Mouse (Mus musculus) intestine, postnatal 0 days (tissue): ENCODE measurements around the gene Zfp704. TPM values are rescaled to one million over a fixed set of nuclear protein-coding genes. Genes with fewer than 3 reads are reported as not detected.
"Not testable (repeated sequence)": the region's sequence is repeated elsewhere in the genome, so short reads cannot be mapped to it uniquely, and the experiment has no call there.

Experiments
- ATAC-seq: fragments of 200-750 bp; cut with Nextera tagmentation; 2 replicates; pipeline ENCODE4 v1.8.0; 2017; ENCODE audit warnings: mild to moderate bottlenecking, moderate TSS enrichment, moderate library complexity
- H3K27ac ChIP-seq: fragments of 300-500 bp; sonication (generic); 2 replicates; pipeline ENCODE4 v1.5.1; 2014; ENCODE audit warnings: mild to moderate bottlenecking, low read depth, low read length, moderate library complexity
- H3K27me3 ChIP-seq: fragments of 300-500 bp; sonication (generic); replicated peaks from 2 replicates; pipeline ENCODE4 v1.6.1; 2014; ENCODE audit warnings: low read length, mixed read lengths; ENCODE audit not compliant: control insufficient read depth, insufficient read depth
- H3K36me3 ChIP-seq: fragments of 300-500 bp; sonication (generic); 2 replicates; pipeline ENCODE4 v1.6.1; 2014; ENCODE audit warnings: mild to moderate bottlenecking, moderate library complexity; ENCODE audit not compliant: control insufficient read depth, insufficient read depth
- H3K4me1 ChIP-seq: fragments of 300-500 bp; sonication (generic); replicated peaks from 2 replicates; pipeline ENCODE4 v1.6.1; 2014; ENCODE audit warnings: antibody characterized with exemption, low read length, mixed read lengths; ENCODE audit not compliant: control insufficient read depth, insufficient read depth
- H3K4me2 ChIP-seq: fragments of 300-500 bp; sonication (generic); replicated peaks from 2 replicates; pipeline ENCODE4 v1.6.1; 2014; ENCODE audit warnings: low read depth, mild to moderate bottlenecking, moderate library complexity
- H3K4me3 ChIP-seq: fragments of 300-500 bp; sonication (generic); 2 replicates; pipeline ENCODE4 v1.5.1; 2014; ENCODE audit warnings: low read depth, low read length
- H3K9ac ChIP-seq: fragments of 300-500 bp; sonication (generic); 2 replicates; pipeline ENCODE4 v1.6.1; 2014; ENCODE audit warnings: mild to moderate bottlenecking, low read depth, low read length
- H3K9me3 ChIP-seq: fragments of 300-500 bp; sonication (generic); 2 replicates; pipeline ENCODE4 v1.6.1; 2016; ENCODE audit warnings: mixed run types; ENCODE audit not compliant: control insufficient read depth
- CTCF ChIP-seq: sonication (generic); IDR thresholded peaks from 2 replicates; pipeline ENCODE4 v1.5.1; 2016; ENCODE audit warnings: low read depth, mild to moderate bottlenecking, control low read depth, antibody characterized with exemption, moderate library complexity
- WGBS: fragments of 180-500 bp; shearing (Covaris S2); extraction: QIAGEN DNeasy Blood & Tissue Kit; methylation state at CpG from one replicate; pipeline ENCODE4 v1.1.7; 2014; 5-methylcytosine and 5-hydroxymethylcytosine counted together
- polyA plus RNA-seq: library from polyadenylated mRNA; unstranded; fragments of >200 nt; fragmentation: Nextera tagmentation; extraction: Ambion mirVana; gene quantifications from 2 replicates; pipeline ENCODE4 v1.2.1, GENCODE M21; 2015

Gene Zfp704
- polyA plus RNA-seq, 1 experiment from 2014 or later = 2.8 TPM

GRCm38 (mm10) chr3:9576872-9577271, 33.0 kb downstream of the Zfp704 start:
- no peak overlapping the region for H3K4me2 ChIP-seq
- H3K4me3 ChIP-seq = no peak overlapping the region
- H3K4me1 ChIP-seq = peaks cover 9% of the 10 kb centered on the region; the same call in 1 of the 2 replicates
- TF ChIP-seq CTCF = no peak
- no peaks in the 10 kb centered on the region for H3K27me3 ChIP-seq
- 66% methylated on average over 4 of the region's 4 CpGs for WGBS
- ATAC-seq = no peak
- H3K9me3 ChIP-seq = no peaks in the 10 kb centered on the region
- H3K36me3 ChIP-seq = no peaks in the 10 kb centered on the region
- H3K27ac ChIP-seq = no peak overlapping the region
- no peak overlapping the region for H3K9ac ChIP-seq

GRCm38 (mm10) chr3:9574305-9574704, 35.6 kb downstream of the Zfp704 start:
- H3K36me3 ChIP-seq = no peaks in the 10 kb centered on the region
- no peak overlapping the region for H3K4me2 ChIP-seq
- H3K27me3 ChIP-seq = no peaks in the 10 kb centered on the region
- no peak overlapping the region for H3K9ac ChIP-seq
- H3K9me3 ChIP-seq = no peaks in the 10 kb centered on the region
- WGBS = 72% methylated on average over 8 of the region's 8 CpGs
- no peak overlapping the region for H3K4me3 ChIP-seq
- no peak for ATAC-seq
- no peak for TF ChIP-seq CTCF
- no peak overlapping the region for H3K27ac ChIP-seq
- peaks cover 9% of the 10 kb centered on the region; the same call in 1 of the 2 replicates for H3K4me1 ChIP-seq

- H3K9me3 ChIP-seq = no peaks in the 10 kb centered on the region
Measured at GRCm38 (mm10) chr3:9573581-9573980, 36.3 kb downstream of the Zfp704 start.

GRCm38 (mm10) chr3:9572261-9572660, 37.6 kb downstream of the Zfp704 start:
- TF ChIP-seq CTCF = no peak
- Histone ChIP-seq H3K4me1 (peaks cover 9% of the 10 kb centered on the region; the same call in 1 of the 2 replicates), H3K4me3 (no peak overlapping the region), H3K9ac (no peak overlapping the region), H3K4me2 (no peak overlapping the region), H3K36me3 (no peaks in the 10 kb centered on the region), H3K27ac (no peak overlapping the region), H3K27me3 (no peaks in the 10 kb centered on the region), H3K9me3 (no peaks in the 10 kb centered on the region)
- 70% methylated on average over 8 of the region's 8 CpGs for WGBS
- ATAC-seq = no peak

More at GRCm38 (mm10) chr3:9573581-9573980, 36.3 kb downstream of the Zfp704 start:
- peaks cover 9% of the 10 kb centered on the region; the same call in 1 of the 2 replicates for H3K4me1 ChIP-seq
- no peaks in the 10 kb centered on the region for H3K27me3 ChIP-seq
- no peak overlapping the region; the same call in 1 of the 2 replicates for H3K4me2 ChIP-seq
- peak; percentile 97 for ATAC-seq
- H3K9ac ChIP-seq = no peak overlapping the region
- H3K27ac ChIP-seq = no peak overlapping the region
- no peaks in the 10 kb centered on the region for H3K36me3 ChIP-seq
- no peak overlapping the region for H3K4me3 ChIP-seq
- TF ChIP-seq CTCF = no peak
- 4% methylated on average over 6 of the region's 6 CpGs for WGBS

GRCm38 (mm10) chr3:9570782-9571181, 39.1 kb downstream of the Zfp704 start:
- Histone ChIP-seq H3K9ac (no peak overlapping the region), H3K9me3 (no peaks in the 10 kb centered on the region), H3K4me3 (no peak overlapping the region), H3K4me2 (no peak overlapping the region), H3K27me3 (no peaks in the 10 kb centered on the region), H3K27ac (no peak overlapping the region), H3K36me3 (no peaks in the 10 kb centered on the region), H3K4me1 (peaks cover 6% of the 10 kb centered on the region; the same call in 1 of the 2 replicates)
- 88% methylated on average over 4 of the region's 4 CpGs for WGBS
- no peak for ATAC-seq
- no peak for TF ChIP-seq CTCF

- not testable (repeated sequence) for H3K4me1 ChIP-seq, H3K4me2 ChIP-seq, H3K27ac ChIP-seq, H3K4me3 ChIP-seq, H3K27me3 ChIP-seq, H3K9me3 ChIP-seq, H3K36me3 ChIP-seq, H3K9ac ChIP-seq, ATAC-seq
- WGBS = 88% methylated on average over 4 of the region's 4 CpGs
Measured at GRCm38 (mm10) chr3:9569706-9570105, 40.2 kb downstream of the Zfp704 start.
